Mouse (Mus musculus) C2C12 (cell line): ENCODE results near the gene Cmtr2. TPM values are rescaled to one million over a fixed set of nuclear protein-coding genes. Genes with fewer than 3 reads are reported as not detected.
A peak's percentile ranks its signal among the peaks of the same experiment; 100 is the strongest.

Experiments
- H3K27me3 ChIP-seq: one replicate; pipeline ENCODE4 v1.6.1; 2011; ENCODE audit not compliant: control insufficient read depth, insufficient read depth, insufficient read length
- H3K36me3 ChIP-seq: one replicate; pipeline ENCODE4 v1.6.1; 2011; ENCODE audit not compliant: control insufficient read depth, insufficient read depth
- H3K4me3 ChIP-seq: one replicate; pipeline ENCODE4 v1.5.1; 2011; ENCODE audit warnings: mild to moderate bottlenecking, control low read depth; ENCODE audit not compliant: poor library complexity, insufficient read depth, severe bottlenecking
- H3K79me2 ChIP-seq: one replicate; pipeline ENCODE4 v1.6.1; 2011; ENCODE audit not compliant: control insufficient read depth, insufficient read depth
- H3K79me3 ChIP-seq: one replicate; pipeline ENCODE4 v1.6.1; 2011; ENCODE audit warnings: low read depth, control low read depth
- H3ac ChIP-seq: one replicate; pipeline ENCODE3; 2011; ENCODE audit warnings: low read depth; ENCODE audit not compliant: control insufficient read depth, insufficient read length
- CEBPB ChIP-seq: IDR thresholded peaks from one replicate; pipeline ENCODE4 v1.6.1; 2011; ENCODE audit warnings: low read depth, mild to moderate bottlenecking, control low read depth, moderate library complexity
- CTCF ChIP-seq: IDR thresholded peaks from one replicate; pipeline ENCODE4 v1.5.1; 2011; ENCODE audit not compliant: control insufficient read depth, insufficient read depth, insufficient read length
- FOSL1 ChIP-seq: IDR thresholded peaks from one replicate; pipeline ENCODE4 v1.8.0; 2011; ENCODE audit warnings: mild to moderate bottlenecking, low read length; ENCODE audit not compliant: poor library complexity, insufficient read depth, severe bottlenecking
- MAX ChIP-seq: IDR thresholded peaks from one replicate; pipeline ENCODE4 v1.6.1; 2011; ENCODE audit warnings: mild to moderate bottlenecking, control low read depth
- MYOD1 ChIP-seq: IDR thresholded peaks from one replicate; pipeline ENCODE4 v1.6.1; 2011; ENCODE audit warnings: low read depth; ENCODE audit not compliant: control insufficient read depth, insufficient read length
- MYOG ChIP-seq: IDR thresholded peaks from one replicate; pipeline ENCODE4 v1.6.1; 2011; ENCODE audit not compliant: control insufficient read depth, insufficient read length; ENCODE audit errors: extremely low read depth
- USF1 ChIP-seq: IDR thresholded peaks from one replicate; pipeline ENCODE4 v1.6.1; 2011; ENCODE audit warnings: low read depth, mild to moderate bottlenecking, control low read depth, moderate library complexity
- polyA plus RNA-seq: library from polyadenylated mRNA; unstranded; fragments of >200 nt; fragmentation: generic; extraction: Trizol; gene quantifications from one replicate; pipeline ENCODE4 v1.2.1, GENCODE M21; 2012; ENCODE audit warnings: missing spikeins

Gene Cmtr2
- polyA plus RNA-seq, 1 experiment: 4.6 TPM

- H3K27me3 ChIP-seq: no peaks in the 10 kb centered on the region
- H3K79me2 ChIP-seq: no peaks in the 10 kb centered on the region
- H3K4me3 ChIP-seq: no peak overlapping the region
- no peak overlapping the region for H3ac ChIP-seq
- no peak for TF ChIP-seq MYOG
- TF ChIP-seq USF1: no peak
- peak; percentile 33 for TF ChIP-seq CTCF
- no peak for TF ChIP-seq MAX
- TF ChIP-seq FOSL1: no peak
- no peaks in the 10 kb centered on the region for H3K36me3 ChIP-seq
- H3K79me3 ChIP-seq: no peaks in the 10 kb centered on the region
Measured at GRCm38 (mm10) chr8:110201806-110202205, 13.7 kb upstream of the Cmtr2 start.

- Histone ChIP-seq H3K27me3 (peaks cover 3% of the 10 kb centered on the region), H3K36me3 (peaks cover 3% of the 10 kb centered on the region), H3K79me2 (peaks cover 30% of the 10 kb centered on the region), H3K79me3 (peaks cover 19% of the 10 kb centered on the region), H3ac (no peak overlapping the region), H3K4me3 (no peak overlapping the region)
- TF ChIP-seq FOSL1: no peak
Measured at GRCm38 (mm10) chr8:110216253-110216652, 788 bp downstream of the Cmtr2 start.

- Histone ChIP-seq H3K4me3 (no peak overlapping the region), H3K36me3 (peaks cover 13% of the 10 kb centered on the region), H3K27me3 (peaks cover 3% of the 10 kb centered on the region), H3K79me2 (peaks cover 30% of the 10 kb centered on the region), H3ac (no peak overlapping the region), H3K79me3 (peaks cover 19% of the 10 kb centered on the region)
- TF ChIP-seq MAX (no peak), FOSL1 (no peak), CTCF (no peak), CEBPB (no peak), USF1 (no peak), MYOD1 (no peak), MYOG (no peak)
Measured at GRCm38 (mm10) chr8:110217198-110217597, 1.7 kb downstream of the Cmtr2 start.

- H3K27me3 ChIP-seq: peaks cover 3% of the 10 kb centered on the region
- H3K79me3 ChIP-seq: peaks cover 19% of the 10 kb centered on the region
- H3K36me3 ChIP-seq: peaks cover 18% of the 10 kb centered on the region
- TF ChIP-seq FOSL1: no peak
- peak; percentile 90 for TF ChIP-seq MAX
- no peak for TF ChIP-seq CTCF
- TF ChIP-seq MYOD1: peak; percentile 18
- H3K79me2 ChIP-seq: peaks cover 30% of the 10 kb centered on the region
- peak overlapping the region; percentile 75 for H3K4me3 ChIP-seq
- peak overlapping the region; percentile 77 for H3ac ChIP-seq
Measured at GRCm38 (mm10) chr8:110217681-110218131, 2.2 kb downstream of the Cmtr2 start.

- Histone ChIP-seq H3K36me3 (peaks cover 26% of the 10 kb centered on the region), H3K79me3 (peaks cover 19% of the 10 kb centered on the region), H3K27me3 (peaks cover 3% of the 10 kb centered on the region), H3K79me2 (peaks cover 30% of the 10 kb centered on the region), H3ac (no peak overlapping the region), H3K4me3 (peak overlapping the region; percentile 75)
- TF ChIP-seq CEBPB: no peak
Measured at GRCm38 (mm10) chr8:110218511-110218910, 3.0 kb downstream of the Cmtr2 start.

- H3K4me3 ChIP-seq: no peak overlapping the region
- no peaks in the 10 kb centered on the region for H3K27me3 ChIP-seq
- TF ChIP-seq FOSL1 (no peak), MYOG (no peak), CEBPB (no peak), MAX (no peak), USF1 (no peak), MYOD1 (no peak), CTCF (no peak)
- H3K36me3 ChIP-seq: peaks cover 31% of the 10 kb centered on the region
- H3K79me3 ChIP-seq: peaks cover 19% of the 10 kb centered on the region
- no peak overlapping the region for H3ac ChIP-seq
- peaks cover 30% of the 10 kb centered on the region for H3K79me2 ChIP-seq
Measured at GRCm38 (mm10) chr8:110220936-110221335, 5.5 kb downstream of the Cmtr2 start.

- Histone ChIP-seq H3K79me3 (no peaks in the 10 kb centered on the region), H3K4me3 (no peak overlapping the region), H3K79me2 (no peaks in the 10 kb centered on the region), H3K36me3 (no peaks in the 10 kb centered on the region), H3ac (no peak overlapping the region), H3K27me3 (peaks cover 13% of the 10 kb centered on the region)
- TF ChIP-seq USF1 (no peak), FOSL1 (no peak), MAX (no peak), CEBPB (no peak), MYOD1 (no peak), CTCF (no peak), MYOG (no peak)
Measured at GRCm38 (mm10) chr8:110230803-110231202, 15.3 kb downstream of the Cmtr2 start.
